Mouse (Mus musculus): ENCODE data around the gene Chrna5. TPM values are rescaled to one million over a fixed set of nuclear protein-coding genes. Genes with fewer than 3 reads are reported as not detected.

Gene Chrna5
- not detected for polyA plus RNA-seq (2014; fragmentation: Illumina TruSeq; extraction: RNeasy Lipid Tissue Mini Kit (QIAGEN cat#74804); ENCODE audit: insufficient read depth, low read depth, low replicate concordance)

GRCm38 (mm10) chr9:54980674-54981073, at the start of gene Chrna5:
Gene Chrna5 (plus strand): TSS chr9:54980880.

GRCm38 (mm10) chr9:54950575-54951321, 29.9 kb upstream of the Chrna5 start, which contains the start of the genes Psma4 and AY074887:
Gene Psma4 (plus strand): TSS chr9:54950790.
Gene AY074887 (minus strand): TSS chr9:54950998.

GRCm38 (mm10) chr9:55026275-55026663, 45.6 kb downstream of the Chrna5 start, which contains the start of gene Chrna3:
Gene Chrna3 (minus strand): TSS chr9:55026562.

GRCm38 (mm10) chr9:55048211-55048880, 67.7 kb downstream of the Chrna5 start, which contains the start of gene Chrnb4:
Gene Chrnb4 (minus strand): TSS chr9:55048779.

Other genes starting within 250 kb of the Chrna5 start
- 61.6 TPM for gene Wdr61, start 246.4 kb upstream of the Chrna5 start, polyA plus RNA-seq (2014; fragmentation: Illumina TruSeq; extraction: RNeasy Lipid Tissue Mini Kit (QIAGEN cat#74804); ENCODE audit: insufficient read depth, low read depth, low replicate concordance)
- gene Crabp1, start 216.1 kb upstream of the Chrna5 start, polyA plus RNA-seq (2014; fragmentation: Illumina TruSeq; extraction: RNeasy Lipid Tissue Mini Kit (QIAGEN cat#74804); ENCODE audit: insufficient read depth, low read depth, low replicate concordance) = 3.1 TPM
- 13.6 TPM for gene Ireb2, start 117.1 kb upstream of the Chrna5 start, polyA plus RNA-seq (2014; fragmentation: Illumina TruSeq; extraction: RNeasy Lipid Tissue Mini Kit (QIAGEN cat#74804); ENCODE audit: insufficient read depth, low read depth, low replicate concordance)
- 1.9 TPM for gene Hykk, start 63.6 kb upstream of the Chrna5 start, polyA plus RNA-seq (2014; fragmentation: Illumina TruSeq; extraction: RNeasy Lipid Tissue Mini Kit (QIAGEN cat#74804); ENCODE audit: insufficient read depth, low read depth, low replicate concordance)
- 125 TPM for gene Psma4, start 30.1 kb upstream of the Chrna5 start, polyA plus RNA-seq (2014; fragmentation: Illumina TruSeq; extraction: RNeasy Lipid Tissue Mini Kit (QIAGEN cat#74804); ENCODE audit: insufficient read depth, low read depth, low replicate concordance)
- not detected for gene AY074887, start 29.9 kb upstream of the Chrna5 start, polyA plus RNA-seq (2014; fragmentation: Illumina TruSeq; extraction: RNeasy Lipid Tissue Mini Kit (QIAGEN cat#74804); ENCODE audit: insufficient read depth, low read depth, low replicate concordance)
- gene Chrna3, start 45.7 kb downstream of the Chrna5 start, polyA plus RNA-seq (2014; fragmentation: Illumina TruSeq; extraction: RNeasy Lipid Tissue Mini Kit (QIAGEN cat#74804); ENCODE audit: insufficient read depth, low read depth, low replicate concordance) = 0.04 TPM
- 0.08 TPM for gene Chrnb4, start 67.9 kb downstream of the Chrna5 start, polyA plus RNA-seq (2014; fragmentation: Illumina TruSeq; extraction: RNeasy Lipid Tissue Mini Kit (QIAGEN cat#74804); ENCODE audit: insufficient read depth, low read depth, low replicate concordance)
- 17.2 TPM for gene Ube2q2, start 168.0 kb downstream of the Chrna5 start, polyA plus RNA-seq (2014; fragmentation: Illumina TruSeq; extraction: RNeasy Lipid Tissue Mini Kit (QIAGEN cat#74804); ENCODE audit: insufficient read depth, low read depth, low replicate concordance)
- gene Fbxo22, start 228.0 kb downstream of the Chrna5 start, polyA plus RNA-seq (2014; fragmentation: Illumina TruSeq; extraction: RNeasy Lipid Tissue Mini Kit (QIAGEN cat#74804); ENCODE audit: insufficient read depth, low read depth, low replicate concordance) = 21.6 TPM

Data from lung, adult 10 weeks (tissue).